In genomic region chr16:72458576-72458975, GRCm38 (mm10) we compare ENCODE assay signal across 18 mouse cellular contexts.
A peak's percentile ranks its signal among the peaks of the same experiment; 100 is the strongest.
DNase-seq lines count a peak whose midpoint lies in the region; ATAC-seq lines count a peak whose summit lies in the region.
"Had no signal": no experiment of that assay in that cellular context is flagged by ENCODE, and none has a peak within 500 bp of the region (broad histone marks: within the 10 kb centered on the region; RNA-seq: fewer than 3 reads in every experiment).

No protein-coding gene starts in this region.

- no peaks in the 10 kb centered on the region for H3K36me3 ChIP-seq in forebrain, embryonic 10.5 days (replicated peaks)
- no peaks in the 10 kb centered on the region for H3K36me3 ChIP-seq in forebrain, embryonic 12.5 days (replicated peaks)
- H3K36me3 ChIP-seq in embryonic facial prominence, embryonic 10.5 days (replicated peaks), result no peaks in the 10 kb centered on the region
- H3K36me3 ChIP-seq in embryonic facial prominence, embryonic 14.5 days (ENCODE audit: control insufficient read depth, insufficient read depth, low read length), result no peaks in the 10 kb centered on the region
- H3K36me3 ChIP-seq: heart, embryonic 10.5 days; hindbrain, embryonic 15.5 days had no signal

- DNase-seq in forebrain, embryonic 10.5 days (ENCODE audit: extremely low spot score, low spot score), result peak; percentile 20
- peak; percentile 52 for DNase-seq in embryonic facial prominence, embryonic 10.5 days (ENCODE audit: low spot score)
- DNase-seq in embryonic facial prominence, embryonic 14.5 days (ENCODE audit: low spot score), result peak; percentile 50
- no peak for DNase-seq in adrenal gland, adult 8-10 months
- DNase-seq in thymus, postnatal 0 days (ENCODE audit: low spot score), result no peak
- no peak for DNase-seq in adrenal gland, postnatal 36 days
- DNase-seq: adrenal gland, postnatal 14 days; cerebellum, adult 8-10 months; cerebellum, postnatal 14 days; gastrocnemius, adult 2 months; gastrocnemius, postnatal 25 days; heart, postnatal 10 days; kidney, adult 8-10 months had no signal

- H3K4me2 ChIP-seq in forebrain, embryonic 12.5 days, result no peak overlapping the region
- no peak overlapping the region for H3K4me2 ChIP-seq in embryonic facial prominence, embryonic 14.5 days (ENCODE audit: low read depth, low read length)
- H3K4me2 ChIP-seq: hindbrain, embryonic 15.5 days had no signal

- peaks cover 5% of the 10 kb centered on the region; the same call in 1 of the 2 replicates for H3K4me1 ChIP-seq in forebrain, embryonic 10.5 days
- H3K4me1 ChIP-seq in forebrain, embryonic 12.5 days, result no peaks in the 10 kb centered on the region
- peaks cover 15% of the 10 kb centered on the region for H3K4me1 ChIP-seq in embryonic facial prominence, embryonic 10.5 days
- H3K4me1 ChIP-seq in embryonic facial prominence, embryonic 14.5 days (ENCODE audit: control insufficient read depth, insufficient read depth, low read length), result no peaks in the 10 kb centered on the region
- H3K4me1 ChIP-seq: heart, embryonic 10.5 days; hindbrain, embryonic 15.5 days had no signal

- H3K27ac ChIP-seq in forebrain, embryonic 10.5 days, result peak overlapping the region; percentile 30; the same call in 1 of the 2 replicates
- H3K27ac ChIP-seq in forebrain, embryonic 12.5 days, result no peak overlapping the region
- peak overlapping the region; percentile 69; the same call in 1 of the 2 replicates for H3K27ac ChIP-seq in embryonic facial prominence, embryonic 10.5 days (replicated peaks)
- H3K27ac ChIP-seq in embryonic facial prominence, embryonic 14.5 days (replicated peaks; ENCODE audit: low read depth, low read length), result no peak overlapping the region
- H3K27ac ChIP-seq: gastrocnemius, adult 2 months; heart, embryonic 10.5 days; hindbrain, embryonic 15.5 days had no signal

- 47% methylated on average over 10 of the region's 10 CpGs for WGBS in forebrain, embryonic 10.5 days
- 45% methylated on average over 10 of the region's 10 CpGs for WGBS in forebrain, embryonic 12.5 days
- WGBS in embryonic facial prominence, embryonic 10.5 days, result 25% methylated on average over 10 of the region's 10 CpGs
- 17% methylated on average over 10 of the region's 10 CpGs for WGBS in embryonic facial prominence, embryonic 14.5 days

- H3K27me3 ChIP-seq in forebrain, embryonic 10.5 days (ENCODE audit: poor library complexity, severe bottlenecking), result no peaks in the 10 kb centered on the region
- H3K27me3 ChIP-seq in forebrain, embryonic 12.5 days, result peaks cover 4% of the 10 kb centered on the region; the same call in 1 of the 2 replicates
- no peaks in the 10 kb centered on the region for H3K27me3 ChIP-seq in embryonic facial prominence, embryonic 10.5 days (replicated peaks; ENCODE audit: low read depth, poor library complexity, severe bottlenecking)
- no peaks in the 10 kb centered on the region for H3K27me3 ChIP-seq in embryonic facial prominence, embryonic 14.5 days (replicated peaks; ENCODE audit: control insufficient read depth, insufficient read depth, low read length)
- H3K27me3 ChIP-seq: hindbrain, embryonic 15.5 days had no signal

- H3K9me3 ChIP-seq in forebrain, embryonic 10.5 days, result no peaks in the 10 kb centered on the region
- no peaks in the 10 kb centered on the region for H3K9me3 ChIP-seq in forebrain, embryonic 12.5 days
- H3K9me3 ChIP-seq in embryonic facial prominence, embryonic 10.5 days, result no peaks in the 10 kb centered on the region
- H3K9me3 ChIP-seq in embryonic facial prominence, embryonic 14.5 days (ENCODE audit: control insufficient read depth, low read length), result no peaks in the 10 kb centered on the region
- H3K9me3 ChIP-seq: heart, embryonic 10.5 days; hindbrain, embryonic 15.5 days had no signal

- H3K9ac ChIP-seq in forebrain, embryonic 12.5 days, result no peak overlapping the region
- H3K9ac ChIP-seq in embryonic facial prominence, embryonic 14.5 days (ENCODE audit: low read depth, low read length), result no peak overlapping the region
- H3K9ac ChIP-seq: hindbrain, embryonic 15.5 days had no signal

- no peak overlapping the region for H3K4me3 ChIP-seq in forebrain, embryonic 10.5 days
- no peak overlapping the region for H3K4me3 ChIP-seq in forebrain, embryonic 12.5 days (replicated peaks)
- no peak overlapping the region for H3K4me3 ChIP-seq in embryonic facial prominence, embryonic 10.5 days
- no peak overlapping the region for H3K4me3 ChIP-seq in embryonic facial prominence, embryonic 14.5 days (ENCODE audit: low read depth, low read length)
- H3K4me3 ChIP-seq: gastrocnemius, adult 2 months; heart, embryonic 10.5 days; hindbrain, embryonic 15.5 days had no signal

- no peak for ATAC-seq in forebrain, embryonic 12.5 days (ENCODE audit: low FRiP score)
- peak; percentile 44; the same call in 1 of the 2 replicates for ATAC-seq in embryonic facial prominence, embryonic 14.5 days (ENCODE audit: low read depth)
- ATAC-seq: forebrain, embryonic 14.5 days; intestine, postnatal 0 days had no signal

Comparison
In these comparisons a context has a peak if more than half of its experiments do, and no peak if none do; other contexts are left out.
1. H3K27ac ChIP-seq: peak in forebrain, embryonic 10.5 days (single experiment) and embryonic facial prominence, embryonic 10.5 days (single experiment); none in forebrain, embryonic 12.5 days (single experiment) and embryonic facial prominence, embryonic 14.5 days (single experiment).
2. DNase-seq: peak in forebrain, embryonic 10.5 days (single experiment), embryonic facial prominence, embryonic 10.5 days (single experiment) and embryonic facial prominence, embryonic 14.5 days (single experiment); none in adrenal gland, adult 8-10 months (single experiment), thymus, postnatal 0 days (single experiment) and adrenal gland, postnatal 36 days (0 of 2).